Mouse (Mus musculus) embryonic facial prominence, embryonic 12.5 days (tissue): ENCODE measurements around the gene Slamf8. TPM values are rescaled to one million over a fixed set of nuclear protein-coding genes. Genes with fewer than 3 reads are reported as not detected.

Source experiments
- polyA plus RNA-seq: library from polyadenylated mRNA; unstranded; fragments of >200 nt; fragmentation: Nextera tagmentation; extraction: Ambion mirVana; gene quantifications from 2 replicates; pipeline ENCODE4 v1.2.1, GENCODE M21; 2016

Slamf8 gene
- polyA plus RNA-seq, 1 experiment from 2014 or later: not detected

Other genes starting within 250 kb of the Slamf8 start
- 0.06 and 0.08 TPM in 2 replicates for gene Kcnj10, start 249.4 kb downstream of the Slamf8 start, polyA plus RNA-seq
- 9.9 and 10.3 TPM in 2 replicates for gene Pigm, start 214.0 kb downstream of the Slamf8 start, polyA plus RNA-seq
- gene Slamf9, start 115.2 kb downstream of the Slamf8 start, polyA plus RNA-seq: 0.41 and 0.51 TPM in 2 replicates
- 79.5 and 84.3 TPM in 2 replicates for gene Igsf9, start 108.8 kb downstream of the Slamf8 start, polyA plus RNA-seq
- 80.2 and 80.4 TPM in 2 replicates for gene Tagln2, start 90.5 kb downstream of the Slamf8 start, polyA plus RNA-seq
- 0.95 and 1.1 TPM in 2 replicates for gene Cfap45, start 69.8 kb downstream of the Slamf8 start, polyA plus RNA-seq
- 0.24 TPM in 1 of 2 replicates, not detected in the other for gene Vsig8, start 34.6 kb downstream of the Slamf8 start, polyA plus RNA-seq
- gene Fcrl6, start 12.0 kb upstream of the Slamf8 start, polyA plus RNA-seq: 0.35 and 0.76 TPM in 2 replicates
- 9.4 and 10.0 TPM in 2 replicates for gene Dusp23, start 42.4 kb upstream of the Slamf8 start, polyA plus RNA-seq
- gene Crp, start 107.5 kb upstream of the Slamf8 start, polyA plus RNA-seq: not detected in 2 replicates